Mouse (Mus musculus): ENCODE measurements around the gene Krt81. TPM values are rescaled to one million over a fixed set of nuclear protein-coding genes. Genes with fewer than 3 reads are reported as not detected.

Krt81 gene
- polyA plus RNA-seq, 1 experiment from 2014 or later = not detected

Other genes starting within 250 kb of the Krt81 start
- 1.3 and 1.5 TPM in 2 replicates for gene Grasp, start 239.6 kb downstream of the Krt81 start, polyA plus RNA-seq (2015; fragmentation: Nextera tagmentation; extraction: Ambion mirVana)
- 2.4 and 2.9 TPM in 2 replicates for gene Nr4a1, start 209.5 kb downstream of the Krt81 start, polyA plus RNA-seq (2015; fragmentation: Nextera tagmentation; extraction: Ambion mirVana)
- gene Atg101, start 179.5 kb downstream of the Krt81 start, polyA plus RNA-seq (2015; fragmentation: Nextera tagmentation; extraction: Ambion mirVana) = 81.6 and 85.1 TPM in 2 replicates
- 0.23 and 0.25 TPM in 2 replicates for gene 6030408B16Rik, start 170.5 kb downstream of the Krt81 start, polyA plus RNA-seq (2015; fragmentation: Nextera tagmentation; extraction: Ambion mirVana)
- gene Krt80, start 93.6 kb downstream of the Krt81 start, polyA plus RNA-seq (2015; fragmentation: Nextera tagmentation; extraction: Ambion mirVana) = 0.05 TPM in 2 replicates
- 0.18 and 0.26 TPM in 2 replicates for gene Krt7, start 52.7 kb downstream of the Krt81 start, polyA plus RNA-seq (2015; fragmentation: Nextera tagmentation; extraction: Ambion mirVana)
- gene Krt87, start 24.9 kb downstream of the Krt81 start, polyA plus RNA-seq (2015; fragmentation: Nextera tagmentation; extraction: Ambion mirVana) = 0.10 TPM in 1 of 2 replicates, not detected in the other
- not detected in 2 replicates for gene Krt88, start 16.0 kb downstream of the Krt81 start, polyA plus RNA-seq (2015; fragmentation: Nextera tagmentation; extraction: Ambion mirVana)
- gene Krt86, start 9.7 kb upstream of the Krt81 start, polyA plus RNA-seq (2015; fragmentation: Nextera tagmentation; extraction: Ambion mirVana) = not detected in 2 replicates
- not detected in 2 replicates for gene Krt83, start 27.8 kb upstream of the Krt81 start, polyA plus RNA-seq (2015; fragmentation: Nextera tagmentation; extraction: Ambion mirVana)
- gene Gm49425, start 53.5 kb upstream of the Krt81 start, polyA plus RNA-seq (2015; fragmentation: Nextera tagmentation; extraction: Ambion mirVana) = not detected in 2 replicates
- gene Krt84, start 69.1 kb upstream of the Krt81 start, polyA plus RNA-seq (2015; fragmentation: Nextera tagmentation; extraction: Ambion mirVana) = not detected in 2 replicates
- not detected in 2 replicates for gene Krt82, start 86.9 kb upstream of the Krt81 start, polyA plus RNA-seq (2015; fragmentation: Nextera tagmentation; extraction: Ambion mirVana)
- gene Krt90, start 99.2 kb upstream of the Krt81 start, polyA plus RNA-seq (2015; fragmentation: Nextera tagmentation; extraction: Ambion mirVana) = not detected in 2 replicates
- not detected in 2 replicates for gene Krt75, start 110.2 kb upstream of the Krt81 start, polyA plus RNA-seq (2015; fragmentation: Nextera tagmentation; extraction: Ambion mirVana)
- not detected in 2 replicates for gene Gm5414, start 164.4 kb upstream of the Krt81 start, polyA plus RNA-seq (2015; fragmentation: Nextera tagmentation; extraction: Ambion mirVana)
- gene Gm5478, start 183.6 kb upstream of the Krt81 start, polyA plus RNA-seq (2015; fragmentation: Nextera tagmentation; extraction: Ambion mirVana) = not detected in 2 replicates
- not detected in 2 replicates for gene Krt6b, start 216.5 kb upstream of the Krt81 start, polyA plus RNA-seq (2015; fragmentation: Nextera tagmentation; extraction: Ambion mirVana)
- gene Krt6a, start 230.6 kb upstream of the Krt81 start, polyA plus RNA-seq (2015; fragmentation: Nextera tagmentation; extraction: Ambion mirVana) = not detected in 2 replicates
- gene Krt5, start 249.1 kb upstream of the Krt81 start, polyA plus RNA-seq (2015; fragmentation: Nextera tagmentation; extraction: Ambion mirVana) = 0.14 and 0.35 TPM in 2 replicates

All from forebrain, embryonic 13.5 days (tissue).